In the genomic region with DNA sequence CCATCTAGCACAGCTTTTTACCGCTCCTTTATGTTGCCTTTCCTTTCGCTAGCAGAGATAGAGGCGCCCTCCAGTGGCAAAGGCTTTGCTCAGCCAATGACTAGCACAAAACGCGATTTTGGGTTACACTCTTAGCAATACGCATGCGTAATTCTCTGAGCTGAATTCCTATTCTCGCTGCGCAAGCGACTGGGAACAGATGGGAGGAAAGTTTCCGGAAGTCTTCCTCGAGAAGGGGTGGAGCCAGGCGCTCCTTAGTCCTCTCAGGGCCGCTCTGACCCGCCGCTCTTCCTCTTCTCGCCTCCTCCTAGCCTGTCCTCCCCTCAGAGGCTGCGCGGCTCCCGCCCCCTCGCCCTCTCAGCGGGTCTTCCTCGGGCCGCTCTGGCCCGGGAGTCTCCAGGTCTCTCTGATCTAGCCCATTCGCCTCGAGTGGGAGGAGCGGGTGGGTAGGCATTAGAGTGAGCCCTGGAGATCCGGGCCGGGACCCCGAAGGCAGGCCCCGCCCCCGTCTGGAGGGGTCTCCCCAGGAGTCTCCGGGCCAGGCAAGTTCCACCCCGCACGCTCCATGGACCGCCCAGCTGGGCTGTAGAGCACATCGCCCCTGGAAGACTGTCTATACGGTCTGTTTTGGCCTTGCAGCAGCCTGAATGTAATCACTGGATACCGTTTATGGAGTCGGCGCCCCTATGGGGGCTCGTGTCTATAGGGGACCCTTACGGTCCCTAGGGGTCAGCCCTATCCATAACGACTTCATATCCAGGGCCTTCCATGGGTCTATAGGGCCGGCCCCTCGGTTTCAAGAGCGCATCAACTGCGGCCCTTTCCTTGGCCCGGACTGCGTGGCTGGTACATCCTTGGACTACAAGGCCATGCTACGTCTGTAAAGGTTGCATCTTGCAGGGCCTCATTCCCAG, we compare ENCODE assay signal across 8 mouse cellular contexts. TPM values are rescaled to one million over a fixed set of nuclear protein-coding genes. Genes with fewer than 3 reads are reported as not detected.
A peak's percentile ranks its signal among the peaks of the same experiment; 100 is the strongest.
DNase-seq lines count a peak whose midpoint lies in the region; ATAC-seq lines count a peak whose summit lies in the region.

Megf8 (plus strand) TSS at position 633 of the 914 bp plus-strand sequence.

- H3K4me3 ChIP-seq in hindbrain, embryonic 16.5 days (ENCODE audit: low read length), result peak within 1 kb of the TSS; percentile 73
- peak within 1 kb of the TSS; percentile 54 for H3K4me3 ChIP-seq in macrophage (ENCODE audit: inconsistent target)

- H3K79me2 ChIP-seq in macrophage (ENCODE audit: inconsistent target), result no peaks in the 10 kb centered on the region

- H3K9me3 ChIP-seq in hindbrain, embryonic 16.5 days (ENCODE audit: control insufficient read depth, low read length), result no peaks in the 10 kb centered on the region

- H3K4me1 ChIP-seq in hindbrain, embryonic 16.5 days (ENCODE audit: control insufficient read depth, insufficient read depth, low read depth, low read length), result peaks cover 22% of the 10 kb centered on the region

- H3K36me3 ChIP-seq in hindbrain, embryonic 16.5 days (ENCODE audit: control insufficient read depth, insufficient read depth, low read length), result no peaks in the 10 kb centered on the region
- H3K36me3 ChIP-seq in macrophage (ENCODE audit: inconsistent target), result no peaks in the 10 kb centered on the region

- peak within 1 kb of the TSS; percentile 96 for H3K4me2 ChIP-seq in hindbrain, embryonic 16.5 days (ENCODE audit: low read length)

- WGBS in hindbrain, embryonic 16.5 days, result 1% methylated on average over 51 of the region's 52 CpGs
- 12% methylated on average over 52 of the region's 52 CpGs for WGBS in macrophage (ENCODE audit: missing documents)

- ATAC-seq in hindbrain, embryonic 16.5 days, result peak; percentile 98

- peaks cover 24% of the 10 kb centered on the region for H3K27me3 ChIP-seq in hindbrain, embryonic 16.5 days (replicated peaks; ENCODE audit: control insufficient read depth, insufficient read depth, low read length)

- H3K27ac ChIP-seq in hindbrain, embryonic 16.5 days (ENCODE audit: low read depth, low read length), result peak within 1 kb of the TSS; percentile 88
- peak within 1 kb of the TSS; percentile 24; the same call in 1 of the 2 replicates for H3K27ac ChIP-seq in macrophage

- peak within 1 kb of the TSS; percentile 89 for H3K9ac ChIP-seq in hindbrain, embryonic 16.5 days (ENCODE audit: low read depth, low read length)

- peak; percentile 92 for DNase-seq in WW6 (ENCODE audit: low read depth, low spot score)
- peak; percentile 91 to 96 for DNase-seq in cerebellum, postnatal 4 days (ENCODE audit: low spot score in 2 of 2)
- DNase-seq in gastrocnemius, adult 18-20 months (ENCODE audit: low spot score), result peak; percentile 97
- DNase-seq in left cerebral cortex, adult 18-20 months (ENCODE audit: low spot score in 2 of 2), result peak; percentile 95 to 97
- peak; percentile 98 for DNase-seq in right cerebral cortex, adult 18-20 months
- DNase-seq in urinary bladder, postnatal 10 days (ENCODE audit: low spot score), result peak; percentile 78

RNA-seq across cellular contexts. Expression of gene Megf8, which starts in this region (rescaled TPM):
- total RNA-seq in gastrocnemius, adult 18-20 months (2021), result 10 to 100 TPM; 20.3 to 22.0 TPM
- 23.6 and 23.7 TPM in 2 replicates for polyA plus RNA-seq in hindbrain, embryonic 16.5 days (2015; fragmentation: Nextera tagmentation; extraction: Ambion mirVana)
- total RNA-seq in left cerebral cortex, adult 18-20 months (2021), result 100 to 1,000 TPM; 100 to 102 TPM
- 10 to 100 TPM in 25 of 26 experiments, 1 to 10 TPM in 1; 9.7 to 77.9 (median 47.1) TPM for total RNA-seq in macrophage (2018; cell fraction: chromatin; rRNA removed)
- total RNA-seq in macrophage (2018; cell fraction: cytosol; rRNA removed), result 10 to 100 TPM in 4 of 26 experiments, 1 to 10 TPM in 22; 2.9 to 11.8 (median 5.9) TPM
- total RNA-seq in macrophage (2018; cell fraction: nucleus; rRNA removed), result 10 to 100 TPM; 10.5 to 51.4 (median 29.2) TPM
- 5.6 to 10.5 TPM (median 7.3 TPM) in 3 replicates for polyA plus RNA-seq in macrophage (2018)

Comparison
In these comparisons a context has a peak if more than half of its experiments do, and no peak if none do; other contexts are left out.
1. Peak in every context shown above with its lines: DNase-seq, ATAC-seq, H3K4me3 ChIP-seq and H3K27ac ChIP-seq.
2. RNA of gene Megf8 (total RNA-seq): 100 to 102 TPM in left cerebral cortex, adult 18-20 months; 20.3 to 22.0 TPM in gastrocnemius, adult 18-20 months; every median in the first group is over 4 times any median in the second.